Mouse (Mus musculus): ENCODE results near the gene Gle1. TPM values are rescaled to one million over a fixed set of nuclear protein-coding genes. Genes with fewer than 3 reads are reported as not detected.
"Not testable (repeated sequence)": the region's sequence is repeated elsewhere in the genome, so short reads cannot be mapped to it uniquely, and the experiment has no call there.

Gle1 gene
- 82.5 and 83.3 TPM in 2 replicates for polyA plus RNA-seq (2015; fragmentation: Nextera tagmentation; extraction: Ambion mirVana)

DNA sequence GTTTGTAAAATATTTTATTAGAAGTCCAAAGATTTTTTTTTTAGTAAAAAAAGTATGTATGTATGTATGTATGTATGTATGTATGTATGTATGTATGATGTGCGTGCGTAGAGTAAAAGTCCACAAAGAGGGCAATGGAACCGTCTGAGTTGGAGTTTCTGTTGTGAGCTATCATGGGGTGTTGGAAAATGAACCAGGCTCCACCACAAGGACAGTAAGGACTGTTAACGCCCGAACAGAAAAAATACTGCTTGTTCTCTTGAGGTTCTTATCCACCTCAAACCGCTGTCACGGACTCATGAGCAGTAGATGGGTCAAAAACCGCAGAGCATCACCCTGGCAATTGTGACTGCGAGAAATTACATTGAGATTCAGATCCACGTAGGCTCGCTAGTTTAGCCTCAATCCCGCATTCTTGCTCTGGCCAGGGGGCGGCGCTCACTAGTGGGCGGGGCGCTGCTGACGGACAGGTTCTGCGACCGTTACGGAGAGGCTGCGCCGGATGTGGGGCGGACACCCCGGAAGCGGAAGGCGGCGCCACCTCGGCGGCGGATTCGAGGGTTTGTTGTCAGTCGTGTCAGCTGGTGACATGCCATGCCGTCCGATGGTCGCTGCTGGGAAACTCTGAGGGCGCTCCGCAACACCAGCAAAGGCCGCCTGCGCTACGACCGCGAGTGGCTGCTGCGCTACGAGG, at the start of gene Gle1:
Gene Gle1 (plus strand): TSS at position 521 of the 694 bp plus-strand sequence.
- peak; percentile 99 for ATAC-seq
- H3K4me2 ChIP-seq: peak within 1 kb of the TSS; percentile 77
- H3K9me3 ChIP-seq (replicated peaks): no peaks in the 10 kb centered on the region
- H3K27me3 ChIP-seq: no peaks in the 10 kb centered on the region
- H3K9ac ChIP-seq: peak within 1 kb of the TSS; percentile 66
- H3K4me3 ChIP-seq: peak within 1 kb of the TSS; percentile 94
- H3K27ac ChIP-seq: peak within 1 kb of the TSS; percentile 62; the same call in 1 of the 2 replicates
- WGBS: 3% methylated on average over 44 of the region's 44 CpGs
- peaks cover 36% of the 10 kb centered on the region for H3K36me3 ChIP-seq (ENCODE audit: poor library complexity, severe bottlenecking)
- peaks cover 7% of the 10 kb centered on the region for H3K4me1 ChIP-seq

DNA sequence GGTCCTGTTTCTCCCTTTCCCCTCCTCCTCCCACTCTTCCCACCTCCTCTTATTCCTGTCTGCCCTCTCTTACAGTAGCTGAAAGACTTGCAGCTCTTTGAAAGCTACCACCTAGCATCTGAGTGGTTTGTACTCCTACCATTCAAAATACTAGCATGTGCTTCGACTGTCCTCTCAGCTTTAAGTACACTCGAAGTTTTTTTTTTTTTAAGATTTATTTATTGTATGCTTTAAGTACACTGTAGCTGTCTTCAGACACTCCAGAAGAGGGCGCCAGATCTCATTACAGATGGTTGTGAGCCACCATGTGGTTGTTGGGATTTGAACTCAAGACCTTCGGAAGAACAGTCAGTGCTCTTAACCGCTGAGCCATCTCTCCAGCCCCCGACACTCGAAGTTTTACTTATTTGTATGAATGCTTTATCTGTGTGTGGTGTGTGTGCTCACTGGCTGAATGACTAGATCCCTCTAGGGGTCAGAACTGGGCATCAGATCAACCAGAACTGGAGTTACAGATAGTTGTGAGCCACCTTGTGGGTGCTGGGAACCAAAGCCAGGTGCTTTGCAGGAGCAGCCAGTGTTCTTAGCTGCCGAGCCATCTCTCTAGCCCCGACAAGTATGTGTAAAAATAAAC, 48.5 kb upstream of the Gle1 start:
- H3K36me3 ChIP-seq (ENCODE audit: poor library complexity, severe bottlenecking); H3K27me3 ChIP-seq; H3K4me3 ChIP-seq; H3K4me2 ChIP-seq; H3K9me3 ChIP-seq (replicated peaks); H3K9ac ChIP-seq; H3K27ac ChIP-seq; ATAC-seq: not testable (repeated sequence)
- peaks cover 19% of the 10 kb centered on the region for H3K4me1 ChIP-seq
- WGBS: 83% methylated on average over 9 of the region's 9 CpGs

DNA sequence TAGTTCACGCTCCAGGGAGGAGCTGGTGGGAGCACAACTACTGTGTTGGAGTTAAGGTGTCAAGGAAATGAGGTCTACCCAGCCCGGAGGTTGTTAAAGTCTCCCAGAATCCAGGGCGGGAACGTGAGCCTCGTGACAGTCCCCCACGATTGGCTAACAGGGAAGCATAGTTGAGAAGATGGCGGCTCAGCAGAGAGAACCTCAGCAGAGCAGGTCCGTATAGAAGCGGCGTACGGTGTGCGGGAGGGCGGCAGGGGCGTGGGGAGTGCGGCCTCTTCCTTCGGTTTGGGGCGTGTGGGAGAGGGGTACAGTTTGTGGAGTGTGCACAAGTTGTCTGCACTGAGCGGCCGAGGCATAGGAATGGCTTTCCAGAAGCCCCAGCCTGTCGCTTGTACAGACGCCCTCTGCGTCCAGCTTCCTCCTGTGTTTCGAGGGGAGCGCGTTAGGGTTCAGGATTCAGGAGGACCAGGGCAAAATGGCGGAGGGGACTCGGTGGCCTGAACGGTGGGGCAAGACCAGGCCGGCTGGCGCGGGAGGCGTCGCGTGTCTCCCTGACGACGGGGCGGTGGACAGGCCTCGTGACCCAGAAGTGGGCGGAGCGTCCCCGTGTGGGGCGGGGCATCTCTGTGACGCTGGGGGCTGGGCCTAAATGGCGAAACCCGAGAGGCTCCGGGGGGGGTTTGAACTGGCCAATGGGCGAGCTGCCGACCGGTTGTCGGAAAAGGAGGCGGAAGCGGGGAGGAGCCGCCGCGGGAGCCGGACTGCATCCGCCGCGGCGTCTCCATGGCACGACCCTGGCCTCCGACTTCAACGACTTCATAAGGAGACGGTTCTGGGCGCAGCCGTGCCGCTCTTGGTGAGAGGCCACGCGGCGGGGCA, 45.9 kb upstream of the Gle1 start, which contains the start of gene Odf2:
Gene Odf2 (plus strand): TSS at position 156 of the 879 bp plus-strand sequence.
- H3K9me3 ChIP-seq (replicated peaks): no peaks in the 10 kb centered on the region
- H3K4me3 ChIP-seq: peak within 1 kb of the TSS; percentile 100
- 1% methylated on average over 60 of the region's 70 CpGs for WGBS
- H3K9ac ChIP-seq: peak within 1 kb of the TSS; percentile 94
- peaks cover 28% of the 10 kb centered on the region for H3K36me3 ChIP-seq (ENCODE audit: poor library complexity, severe bottlenecking)
- no peaks in the 10 kb centered on the region; the same call in 1 of the 2 replicates for H3K27me3 ChIP-seq
- ATAC-seq: peak; percentile 87
- peak within 1 kb of the TSS; percentile 86 for H3K27ac ChIP-seq
- H3K4me2 ChIP-seq: peak within 1 kb of the TSS; percentile 92
- H3K4me1 ChIP-seq: peaks cover 19% of the 10 kb centered on the region

DNA sequence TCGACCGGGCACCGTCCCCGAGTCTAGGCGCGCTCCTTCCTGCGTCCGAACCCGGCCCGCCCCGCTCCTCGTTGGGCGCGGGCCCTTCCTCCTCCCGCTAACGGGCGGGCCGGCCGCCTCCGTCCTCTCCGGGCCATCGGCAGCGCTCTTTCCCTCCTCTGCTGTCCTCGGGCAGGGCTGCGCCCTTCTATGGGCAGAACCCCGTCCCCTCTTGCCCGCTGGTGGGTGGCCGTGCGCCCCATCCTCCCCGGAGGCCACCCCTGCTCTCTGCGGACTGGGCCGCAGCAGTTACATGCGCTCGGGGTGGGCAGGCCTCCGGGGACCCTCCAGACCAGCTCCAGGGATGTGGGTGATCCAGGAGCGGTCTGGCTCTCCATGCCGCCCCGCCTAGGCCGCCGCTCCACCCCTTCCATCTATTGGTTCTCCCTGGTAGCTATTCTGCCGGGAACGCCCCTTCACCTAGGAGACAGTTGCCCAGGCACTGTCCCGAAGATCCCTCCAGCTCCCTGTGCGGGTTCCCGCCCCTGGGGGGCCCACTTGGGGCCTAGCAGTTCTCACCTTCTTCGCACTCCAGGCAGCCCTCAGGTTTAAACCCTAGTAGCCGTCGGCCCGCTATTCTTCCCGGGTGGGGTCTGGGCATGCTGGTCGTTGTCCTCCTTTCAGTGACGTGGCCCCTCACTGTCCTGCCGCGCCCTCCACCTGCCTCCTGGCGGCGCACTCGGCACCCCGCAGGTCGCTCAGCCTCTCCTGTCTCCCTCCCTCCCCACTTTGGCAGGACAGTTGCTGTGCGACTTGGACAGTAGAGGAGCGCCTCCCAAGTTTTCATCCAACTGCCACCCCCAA, 45.0 kb upstream of the Gle1 start:
- Histone ChIP-seq H3K27me3 (no peaks in the 10 kb centered on the region; the same call in 1 of the 2 replicates), H3K36me3 (ENCODE audit: poor library complexity, severe bottlenecking) (peaks cover 37% of the 10 kb centered on the region), H3K4me1 (peaks cover 19% of the 10 kb centered on the region), H3K27ac (peak overlapping the region; percentile 86), H3K4me2 (peak overlapping the region; percentile 92), H3K4me3 (peak overlapping the region; percentile 100), H3K9ac (peak overlapping the region; percentile 94), H3K9me3 (replicated peaks) (no peaks in the 10 kb centered on the region)
- under 1% methylated on average over 47 of the region's 61 CpGs for WGBS
- peak; percentile 89 for ATAC-seq

DNA sequence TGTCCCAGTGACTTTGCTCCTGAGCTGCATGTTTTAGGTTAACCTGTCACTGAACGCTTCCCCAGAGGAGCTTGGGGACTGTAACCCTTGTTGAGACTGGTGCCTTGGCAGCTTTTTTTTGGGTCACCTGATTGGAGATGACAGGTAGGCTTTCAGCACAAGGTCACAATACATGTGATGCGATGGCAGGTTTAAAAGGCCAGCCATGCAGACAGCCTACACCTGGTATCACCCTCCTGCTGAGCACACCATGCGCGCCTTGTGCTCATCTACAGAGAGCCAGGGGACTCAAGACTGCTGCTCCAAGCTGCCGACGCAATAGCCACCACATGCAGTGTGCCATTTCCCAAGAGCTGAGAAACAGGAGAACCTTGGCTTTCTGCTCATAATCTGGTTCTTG, 43.5 kb upstream of the Gle1 start:
- Histone ChIP-seq H3K36me3 (ENCODE audit: poor library complexity, severe bottlenecking) (peaks cover 50% of the 10 kb centered on the region), H3K27ac (no peak overlapping the region), H3K4me1 (peaks cover 19% of the 10 kb centered on the region), H3K4me3 (no peak overlapping the region), H3K9ac (no peak overlapping the region), H3K4me2 (peak overlapping the region; percentile 92; the same call in 1 of the 2 replicates), H3K27me3 (no peaks in the 10 kb centered on the region; the same call in 1 of the 2 replicates), H3K9me3 (replicated peaks) (no peaks in the 10 kb centered on the region)
- WGBS: 91% methylated on average over 6 of the region's 6 CpGs
- ATAC-seq: no peak

DNA sequence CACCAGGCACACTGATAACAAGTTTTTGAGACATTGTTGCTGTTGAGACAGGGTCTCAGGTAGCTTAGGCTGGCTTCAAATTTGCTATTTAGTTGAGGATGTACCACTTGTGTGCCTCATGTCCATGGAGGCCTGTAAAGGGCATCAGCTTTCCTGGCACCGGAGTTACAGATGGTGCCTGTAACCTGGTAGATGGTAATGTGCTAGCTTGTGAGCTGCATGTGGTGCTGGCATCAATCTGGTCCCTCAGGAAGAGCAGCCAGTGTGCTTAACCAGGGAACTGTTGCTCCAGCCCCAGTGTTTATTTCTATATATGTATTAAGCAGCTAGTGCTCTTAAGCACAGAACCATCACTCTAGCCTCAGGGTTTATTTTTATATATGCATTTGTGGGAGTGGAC, 39.2 kb upstream of the Gle1 start:
- peaks cover 93% of the 10 kb centered on the region for H3K36me3 ChIP-seq (ENCODE audit: poor library complexity, severe bottlenecking)
- no peak for ATAC-seq
- H3K4me1 ChIP-seq: peaks cover 6% of the 10 kb centered on the region
- H3K4me3 ChIP-seq: no peak overlapping the region
- H3K27me3 ChIP-seq: no peaks in the 10 kb centered on the region
- no peak overlapping the region for H3K9ac ChIP-seq
- H3K27ac ChIP-seq: no peak overlapping the region
- WGBS: 88% methylated on average over 1 of the region's 1 CpGs
- no peaks in the 10 kb centered on the region for H3K9me3 ChIP-seq (replicated peaks)
- no peak overlapping the region for H3K4me2 ChIP-seq

DNA sequence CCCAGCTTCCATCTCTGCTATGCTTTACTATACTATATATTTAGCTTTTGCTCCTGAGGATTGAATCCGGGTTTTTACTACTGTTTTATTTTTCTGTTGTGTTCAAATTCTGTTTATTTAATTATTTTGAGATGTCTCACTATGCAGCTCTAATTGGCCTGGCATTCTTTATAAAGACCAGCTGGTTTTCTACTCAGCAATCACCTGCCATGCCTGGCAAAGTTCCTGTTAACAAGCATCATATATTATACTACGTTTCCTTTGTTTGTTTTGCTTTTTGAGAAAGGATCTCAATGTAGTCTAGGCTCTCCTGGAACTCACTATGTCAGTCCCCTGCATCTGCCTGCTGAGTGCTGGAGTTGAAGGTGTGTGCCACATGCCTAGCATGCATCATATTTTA, 37.9 kb upstream of the Gle1 start:
- no peak for ATAC-seq
- no peaks in the 10 kb centered on the region for H3K27me3 ChIP-seq
- peaks cover 97% of the 10 kb centered on the region for H3K36me3 ChIP-seq (ENCODE audit: poor library complexity, severe bottlenecking)
- no peak overlapping the region for H3K4me3 ChIP-seq
- H3K4me1 ChIP-seq: no peaks in the 10 kb centered on the region
- peak overlapping the region; percentile 41 for H3K27ac ChIP-seq
- H3K9me3 ChIP-seq (replicated peaks): no peaks in the 10 kb centered on the region
- no peak overlapping the region for H3K4me2 ChIP-seq
- WGBS: 80% methylated on average over 2 of the region's 2 CpGs
- no peak overlapping the region for H3K9ac ChIP-seq

DNA sequence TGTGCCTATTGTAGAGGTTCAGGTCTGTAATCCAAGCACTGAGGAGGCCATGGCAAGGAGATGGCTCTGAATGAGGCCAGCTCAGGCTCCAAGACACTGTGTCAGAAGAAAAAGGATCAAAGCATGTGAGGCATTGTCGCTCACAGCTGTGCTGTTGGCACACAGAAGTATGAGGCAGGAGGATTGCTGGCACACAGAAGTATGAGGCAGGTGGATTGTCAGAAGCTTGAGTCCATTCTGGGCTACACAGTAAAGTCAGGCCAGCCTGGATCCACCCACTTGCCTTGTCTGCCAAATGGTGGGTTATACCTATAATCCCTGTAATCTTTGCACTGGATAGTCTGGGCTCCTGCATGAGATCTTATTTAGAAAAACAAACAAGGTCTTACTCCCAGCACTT, 37.1 kb upstream of the Gle1 start:
- no peaks in the 10 kb centered on the region for H3K9me3 ChIP-seq (replicated peaks)
- no peak overlapping the region for H3K4me3 ChIP-seq
- H3K27me3 ChIP-seq: no peaks in the 10 kb centered on the region
- 100% methylated on average over 1 of the region's 1 CpGs for WGBS
- no peak overlapping the region for H3K9ac ChIP-seq
- ATAC-seq: no peak
- no peaks in the 10 kb centered on the region for H3K4me1 ChIP-seq
- peak overlapping the region; percentile 35; the same call in 1 of the 2 replicates for H3K27ac ChIP-seq
- peaks cover 97% of the 10 kb centered on the region for H3K36me3 ChIP-seq (ENCODE audit: poor library complexity, severe bottlenecking)
- H3K4me2 ChIP-seq: no peak overlapping the region

DNA sequence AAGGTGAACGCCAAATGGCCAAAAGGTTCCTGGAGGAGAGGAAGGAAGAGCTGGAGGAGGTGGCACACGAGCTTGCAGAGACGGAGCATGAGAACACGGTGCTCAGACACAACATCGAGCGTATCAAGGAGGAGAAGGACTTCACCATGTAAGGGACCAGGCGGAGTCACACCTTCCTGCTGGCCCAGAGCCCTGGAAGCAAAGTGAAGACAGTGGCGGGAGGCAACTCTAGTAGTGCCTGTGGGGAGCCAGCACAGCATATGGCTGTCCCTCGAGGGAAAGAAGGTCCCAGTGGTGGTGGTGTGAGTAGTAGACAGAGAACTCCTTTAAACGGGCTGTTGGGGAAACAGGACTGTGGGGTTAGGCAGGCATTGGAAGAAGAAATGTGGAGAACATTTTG, 33.0 kb upstream of the Gle1 start:
- no peaks in the 10 kb centered on the region for H3K4me1 ChIP-seq
- no peak overlapping the region for H3K9ac ChIP-seq
- 90% methylated on average over 10 of the region's 10 CpGs for WGBS
- H3K36me3 ChIP-seq (ENCODE audit: poor library complexity, severe bottlenecking): peaks cover 100% of the 10 kb centered on the region
- H3K27ac ChIP-seq: no peak overlapping the region
- ATAC-seq: no peak
- no peaks in the 10 kb centered on the region for H3K9me3 ChIP-seq (replicated peaks)
- no peaks in the 10 kb centered on the region for H3K27me3 ChIP-seq
- no peak overlapping the region for H3K4me2 ChIP-seq
- no peak overlapping the region for H3K4me3 ChIP-seq

DNA sequence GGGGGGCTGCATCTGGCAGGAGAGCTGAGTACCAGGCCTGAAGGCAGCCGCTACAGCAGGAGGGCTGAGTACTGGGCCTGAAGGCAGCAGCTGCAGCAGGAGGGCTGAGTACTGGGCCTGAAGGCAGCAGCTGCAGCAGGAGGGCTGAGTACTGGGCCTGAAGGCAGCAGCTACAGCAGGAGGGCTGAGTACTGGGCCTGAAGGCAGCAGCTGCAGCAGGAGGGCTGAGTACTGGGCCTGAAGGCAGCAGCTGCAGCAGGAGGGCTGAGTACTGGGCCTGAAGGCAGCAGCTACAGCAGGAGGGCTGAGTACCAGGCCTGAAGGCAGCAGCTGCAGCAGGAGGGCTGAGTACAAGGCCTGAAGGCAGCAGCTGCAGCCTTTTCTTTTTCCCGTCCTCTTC, 27.1 kb upstream of the Gle1 start:
- H3K4me3 ChIP-seq; H3K9me3 ChIP-seq (replicated peaks); H3K4me1 ChIP-seq; H3K27ac ChIP-seq; ATAC-seq; H3K4me2 ChIP-seq; H3K9ac ChIP-seq; H3K27me3 ChIP-seq: not testable (repeated sequence)
- WGBS: 62% methylated on average over 2 of the region's 2 CpGs
- H3K36me3 ChIP-seq (ENCODE audit: poor library complexity, severe bottlenecking): peaks cover 92% of the 10 kb centered on the region

DNA sequence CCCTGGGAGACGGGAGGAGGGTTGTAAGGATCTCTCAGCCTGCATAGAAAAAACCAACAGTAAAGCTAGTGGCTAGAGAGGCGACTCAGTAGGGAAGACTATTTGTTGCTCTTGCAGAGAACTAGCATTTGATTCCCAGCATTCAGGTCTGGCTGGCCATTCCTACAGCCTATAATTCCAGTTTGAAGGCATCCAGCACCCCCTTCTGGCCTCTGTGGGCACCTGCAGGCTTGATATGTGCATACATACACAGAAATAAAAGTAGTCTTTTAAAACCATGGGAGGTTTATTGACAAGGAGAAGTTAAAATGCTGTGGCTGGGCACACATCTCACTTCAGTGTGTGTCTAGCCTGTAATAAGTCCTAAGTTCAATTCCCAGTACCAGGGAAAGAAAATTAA, 25.2 kb upstream of the Gle1 start:
- no peak for ATAC-seq
- H3K36me3 ChIP-seq (ENCODE audit: poor library complexity, severe bottlenecking): peaks cover 90% of the 10 kb centered on the region
- 83% methylated on average over 2 of the region's 2 CpGs for WGBS

More for the DNA sequence above, 25.2 kb upstream of the Gle1 start:
- Histone ChIP-seq H3K27me3 (no peaks in the 10 kb centered on the region), H3K4me1 (no peaks in the 10 kb centered on the region), H3K27ac (no peak overlapping the region), H3K9me3 (replicated peaks) (no peaks in the 10 kb centered on the region), H3K9ac (no peak overlapping the region), H3K4me2 (no peak overlapping the region), H3K4me3 (no peak overlapping the region)
